Comparison of ENCODE assay signal across 8 mouse cellular contexts in the genomic region with DNA sequence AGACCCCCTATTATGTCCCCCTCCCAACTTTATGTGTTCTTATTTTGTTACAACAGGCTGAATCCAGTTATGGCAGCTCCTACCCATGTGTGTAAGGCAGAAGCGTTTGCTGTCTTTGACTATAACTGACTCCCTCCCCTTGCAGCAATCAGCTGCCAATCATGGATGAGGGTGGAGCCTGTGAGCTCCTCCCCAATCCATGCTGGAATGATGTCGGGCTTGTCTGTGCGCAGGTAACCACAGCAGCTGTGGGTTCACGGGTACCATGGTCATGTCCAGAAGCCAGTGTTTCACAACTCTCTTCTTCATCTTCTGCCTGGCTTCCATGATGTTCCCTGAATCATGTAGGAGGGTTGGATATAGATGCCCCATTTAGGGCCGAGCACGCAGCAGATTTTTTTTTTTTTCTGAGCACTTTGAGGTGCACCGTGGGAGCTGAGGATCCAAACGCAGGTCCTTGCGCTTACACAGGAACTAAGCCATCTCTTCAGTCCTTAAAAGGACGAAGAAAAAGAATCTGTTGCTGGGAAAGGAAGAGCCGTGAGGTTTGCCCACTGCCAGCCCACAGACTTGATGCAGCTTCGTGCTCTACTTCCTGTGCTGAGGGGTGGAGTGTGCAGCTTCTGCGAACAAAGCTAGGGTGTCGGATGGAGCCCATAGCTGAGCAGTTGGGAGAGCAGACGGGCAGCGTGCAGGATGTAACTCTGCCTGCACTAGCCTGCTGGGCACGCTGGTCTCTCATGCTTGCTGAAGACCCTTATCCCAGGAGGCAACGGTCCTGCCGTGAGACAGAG. TPM values are rescaled to one million over a fixed set of nuclear protein-coding genes. Genes with fewer than 3 reads are reported as not detected.
DNase-seq lines count a peak whose midpoint lies in the region; ATAC-seq and TF ChIP-seq lines count a peak whose summit lies in the region.

No protein-coding gene starts in this region.

- 0 out of 2 replicates have a peak overlapping the region, but pooled peaks have one; percentile 7 for H3K4me3 ChIP-seq in cortical plate, adult 2 months (ENCODE audit: insufficient read depth, low read length)
- no peak overlapping the region for H3K4me3 ChIP-seq in liver, embryonic 15.5 days (replicated peaks)
- H3K4me3 ChIP-seq in forebrain, embryonic 10.5 days = no peak overlapping the region
- no peak overlapping the region for H3K4me3 ChIP-seq in forebrain, embryonic 13.5 days

- H3K4me2 ChIP-seq in liver, embryonic 15.5 days = peak overlapping the region; percentile 25
- no peak overlapping the region for H3K4me2 ChIP-seq in forebrain, embryonic 13.5 days

- no peaks in the 10 kb centered on the region for H3K36me3 ChIP-seq in liver, embryonic 15.5 days (replicated peaks)
- H3K36me3 ChIP-seq in forebrain, embryonic 10.5 days (replicated peaks) = no peaks in the 10 kb centered on the region
- H3K36me3 ChIP-seq in forebrain, embryonic 13.5 days (ENCODE audit: poor library complexity, severe bottlenecking) = no peaks in the 10 kb centered on the region

- no peak for ATAC-seq in liver, embryonic 15.5 days (ENCODE audit: insufficient read depth)
- no peak for ATAC-seq in forebrain, embryonic 13.5 days

- 0 out of 2 replicates have a peak, but pooled peaks have one; percentile 37 for TF ChIP-seq POLR2A in cortical plate, adult 2 months (IDR thresholded peaks at IDR 0.05; ENCODE audit: extremely low read depth, insufficient read depth, low read length)

- H3K9ac ChIP-seq in liver, embryonic 15.5 days = no peak overlapping the region
- H3K9ac ChIP-seq in forebrain, embryonic 13.5 days = no peak overlapping the region

- no peaks in the 10 kb centered on the region for H3K9me3 ChIP-seq in liver, embryonic 15.5 days (replicated peaks)
- no peaks in the 10 kb centered on the region for H3K9me3 ChIP-seq in forebrain, embryonic 10.5 days
- H3K9me3 ChIP-seq in forebrain, embryonic 13.5 days (replicated peaks) = no peaks in the 10 kb centered on the region

- TF ChIP-seq CTCF in cortical plate, adult 2 months (IDR thresholded peaks at IDR 0.05; ENCODE audit: extremely low read depth, insufficient read depth, low read length) = no peak

- H3K27ac ChIP-seq in cortical plate, adult 2 months (ENCODE audit: insufficient read depth, low read length) = no peak overlapping the region
- H3K27ac ChIP-seq in liver, embryonic 15.5 days (replicated peaks) = no peak overlapping the region
- no peak overlapping the region for H3K27ac ChIP-seq in forebrain, embryonic 10.5 days
- no peak overlapping the region for H3K27ac ChIP-seq in forebrain, embryonic 13.5 days

- DNase-seq in layer of hippocampus, adult 18-20 months (ENCODE audit: low spot score in 2 of 2) = peak; percentile 28 to 64
- no peak for DNase-seq in layer of hippocampus, adult 9-10 months (ENCODE audit: low spot score)
- peak; percentile 5 for DNase-seq in spleen, adult 12 weeks (ENCODE audit: low spot score)
- no peak for DNase-seq in forebrain, embryonic 10.5 days (ENCODE audit: extremely low spot score, low spot score)
- DNase-seq in urinary bladder, adult 2 months (ENCODE audit: low spot score) = no peak

- no peaks in the 10 kb centered on the region; the same call in 1 of the 2 replicates for H3K4me1 ChIP-seq in cortical plate, adult 2 months (ENCODE audit: control insufficient read depth, insufficient read depth, low read length)
- H3K4me1 ChIP-seq in liver, embryonic 15.5 days (replicated peaks) = no peaks in the 10 kb centered on the region
- peaks cover 13% of the 10 kb centered on the region for H3K4me1 ChIP-seq in forebrain, embryonic 10.5 days
- H3K4me1 ChIP-seq in forebrain, embryonic 13.5 days = peaks cover 5% of the 10 kb centered on the region

- WGBS in liver, embryonic 15.5 days (ENCODE audit: insufficient replicate concordance) = 12% methylated on average over 19 of the region's 19 CpGs
- WGBS in forebrain, embryonic 10.5 days = 75% methylated on average over 19 of the region's 19 CpGs
- 67% methylated on average over 19 of the region's 19 CpGs for WGBS in forebrain, embryonic 13.5 days

- H3K27me3 ChIP-seq in liver, embryonic 15.5 days = no peaks in the 10 kb centered on the region
- H3K27me3 ChIP-seq in forebrain, embryonic 10.5 days (ENCODE audit: poor library complexity, severe bottlenecking) = no peaks in the 10 kb centered on the region
- H3K27me3 ChIP-seq in forebrain, embryonic 13.5 days = no peaks in the 10 kb centered on the region

RNA-seq across cellular contexts. Expression of a gene that starts 43.5 kb away (rescaled TPM):
- under 1 TPM; 0.13 to 0.17 TPM for total RNA-seq in layer of hippocampus, adult 18-20 months (2021)
- polyA plus RNA-seq in cortical plate, adult 2 months (2012; rRNA removed) = 0.19 and 0.33 TPM in 2 replicates
- polyA plus RNA-seq in liver, embryonic 15.5 days (2015; fragmentation: Nextera tagmentation; extraction: Ambion mirVana) = 0.16 and 0.26 TPM in 2 replicates
- not detected in 2 replicates for polyA plus RNA-seq in forebrain, embryonic 10.5 days (2016; fragmentation: Nextera tagmentation; extraction: Ambion mirVana)
- not detected in 2 replicates for polyA plus RNA-seq in forebrain, embryonic 13.5 days (2015; fragmentation: Nextera tagmentation; extraction: Ambion mirVana)
- 1.2 and 1.7 TPM in 2 replicates for polyA plus RNA-seq in urinary bladder, adult 2 months (2012; rRNA removed)

Comparison
In these comparisons a context has a peak if more than half of its experiments do, and no peak if none do; other contexts are left out.
1. DNase-seq: peak in layer of hippocampus, adult 18-20 months (2 of 2) and spleen, adult 12 weeks (single experiment); none in layer of hippocampus, adult 9-10 months (single experiment), forebrain, embryonic 10.5 days (single experiment) and urinary bladder, adult 2 months (single experiment).